Mouse (Mus musculus) layer of hippocampus, postnatal 14 days (tissue): ENCODE results near the gene Npas3. TPM values are rescaled to one million over a fixed set of nuclear protein-coding genes. Genes with fewer than 3 reads are reported as not detected.

Source experiments
- DNase-seq, 2 experiments: peaks; one replicate each; pipeline ENCODE4 v3.0.0; 2021 to 2022; ENCODE audit warnings: low spot score in 2 of 2, mixed read lengths in 1 of 2
- total RNA-seq, 2 experiments: library from RNA; stranded (reverse); gene quantifications; 2 replicates each; pipeline ENCODE4 v1.2.3; 2021

Gene Npas3
- total RNA-seq, 2 experiments from 2014 or later = 32.5 to 32.8 TPM

DNA sequence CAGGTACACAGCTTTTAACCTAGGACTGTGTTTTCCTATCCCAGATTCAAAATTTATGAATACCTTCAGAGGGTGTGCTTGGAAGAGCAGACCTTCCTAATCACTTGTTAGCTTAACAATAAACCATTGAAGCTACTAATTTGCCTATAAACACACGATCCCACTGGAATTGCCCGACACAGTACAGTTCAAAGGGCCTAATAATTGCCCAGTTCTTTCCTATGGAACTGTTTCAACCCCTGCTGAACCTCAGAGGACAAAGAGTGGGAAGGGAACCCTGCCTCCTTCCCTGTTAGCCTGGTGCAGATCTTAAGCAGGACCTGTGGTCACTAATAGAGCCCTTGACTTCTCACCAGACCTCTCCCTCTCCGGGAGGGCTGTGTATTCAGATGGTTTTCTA lies 429.7 kb downstream of the Npas3 start:
- no peak for DNase-seq

DNA sequence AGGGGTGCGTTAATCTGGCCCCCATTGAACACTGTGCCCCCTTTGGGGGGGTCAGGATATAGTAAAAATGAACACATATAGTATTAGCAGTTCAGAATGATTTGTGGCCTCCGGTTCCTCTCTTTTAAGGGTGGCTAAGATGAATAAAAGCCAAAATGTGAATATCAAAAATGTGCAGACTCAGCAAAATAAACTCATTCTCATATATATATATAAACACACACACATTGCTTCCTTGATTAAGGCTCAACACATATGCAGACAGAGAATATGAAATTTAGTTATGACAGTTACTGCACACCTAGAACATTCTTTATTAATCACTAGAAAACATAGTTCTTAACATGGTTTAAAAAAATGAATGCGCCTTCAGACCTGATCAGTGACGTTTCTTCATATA lies 430.7 kb downstream of the Npas3 start:
- no peak for DNase-seq

DNA sequence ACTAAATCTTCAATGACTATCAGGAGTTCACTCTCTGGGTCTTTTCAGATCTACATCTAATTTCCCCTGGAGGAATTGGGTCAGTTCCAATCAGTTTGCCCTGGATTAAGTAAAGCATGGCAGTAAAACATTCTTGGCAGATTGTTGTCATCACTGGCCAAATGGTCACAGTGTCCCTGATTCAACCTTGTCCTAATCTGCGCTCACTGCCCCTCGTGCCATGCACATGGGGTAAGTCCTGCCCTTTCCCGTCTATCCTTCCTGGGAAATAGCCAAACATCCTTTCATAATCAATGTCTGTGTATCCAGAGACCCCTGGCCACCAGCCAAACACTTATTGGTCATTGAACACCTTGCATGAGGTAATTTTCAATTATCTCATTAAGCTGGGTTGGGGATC lies 432.0 kb downstream of the Npas3 start:
- no peak for DNase-seq

DNA sequence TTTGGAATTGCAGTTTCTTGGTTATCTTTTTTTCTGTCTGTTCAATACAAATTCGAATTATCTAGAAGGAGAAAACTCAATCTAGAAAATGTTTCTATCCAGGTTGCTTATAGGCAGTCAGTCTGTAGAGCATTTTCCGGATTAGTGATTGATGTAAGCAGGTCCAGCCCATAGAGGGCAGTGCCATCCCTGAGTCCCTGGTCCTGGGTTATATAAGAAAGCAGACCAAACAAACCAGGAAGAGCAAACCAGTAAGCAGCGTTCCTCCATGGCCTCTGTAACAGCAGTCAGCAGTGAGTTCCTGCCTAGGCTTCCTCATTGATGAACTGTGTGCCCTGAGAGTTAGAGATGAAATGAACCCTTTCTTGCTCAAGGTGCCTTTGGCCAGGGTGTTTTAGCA lies 433.6 kb downstream of the Npas3 start:
- DNase-seq = no peak

DNA sequence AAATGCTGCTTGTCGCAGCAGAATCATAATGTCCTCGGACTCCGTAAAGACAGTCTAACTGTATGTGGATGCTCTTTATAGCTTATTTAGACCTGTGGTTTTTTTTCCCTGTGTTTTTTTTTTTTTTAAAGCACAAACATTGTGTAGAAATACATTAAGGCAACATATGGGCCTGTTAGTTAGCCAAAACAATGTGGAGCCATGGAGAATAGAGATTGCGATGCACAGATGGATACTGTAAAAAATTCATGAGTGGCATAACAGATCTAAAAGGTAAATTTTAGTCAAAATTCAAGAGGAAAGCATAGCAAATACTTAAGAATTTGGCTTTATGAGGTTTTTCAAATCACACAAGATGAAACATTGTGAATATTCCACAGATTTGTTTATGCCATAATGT lies 444.0 kb downstream of the Npas3 start:
- no peak for DNase-seq

DNA sequence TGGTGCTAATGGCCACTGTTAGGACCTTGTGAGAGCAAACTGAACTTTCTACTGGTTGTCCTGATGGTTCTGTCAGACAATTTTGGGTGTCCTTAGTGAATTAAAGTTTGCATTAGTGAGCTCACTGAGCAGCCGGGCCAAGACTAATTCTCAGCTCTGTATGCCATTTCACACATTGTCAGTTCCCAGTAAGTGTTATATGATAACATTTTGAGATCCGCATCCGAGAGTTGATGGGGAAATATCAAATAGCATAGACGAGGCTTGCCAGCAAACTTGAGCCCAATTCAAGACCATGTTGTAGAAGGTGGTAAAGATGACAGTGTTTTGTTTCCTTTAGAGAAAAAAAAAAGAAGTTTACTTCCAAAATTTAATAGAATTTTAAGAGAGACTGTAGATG lies 445.9 kb downstream of the Npas3 start:
- no peak for DNase-seq

DNA sequence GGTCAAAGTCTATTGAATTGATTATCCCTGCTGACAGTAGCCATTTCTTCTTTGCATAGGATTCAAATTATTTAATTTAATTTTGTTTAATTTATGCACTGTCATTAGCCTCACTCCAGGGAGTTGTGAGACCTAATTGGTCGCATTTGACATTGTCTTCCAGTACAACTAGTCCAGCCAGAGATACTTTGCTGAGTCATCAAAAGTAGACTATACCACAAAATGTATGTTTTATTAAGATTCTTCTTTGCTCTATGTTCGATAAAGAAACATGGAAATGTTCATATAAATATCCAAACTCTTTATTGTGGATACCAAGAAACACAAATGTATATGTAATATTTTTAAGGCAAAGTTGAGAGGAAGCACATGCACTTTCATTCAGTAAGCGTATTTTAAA lies 446.8 kb downstream of the Npas3 start:
- no peak for DNase-seq

DNA sequence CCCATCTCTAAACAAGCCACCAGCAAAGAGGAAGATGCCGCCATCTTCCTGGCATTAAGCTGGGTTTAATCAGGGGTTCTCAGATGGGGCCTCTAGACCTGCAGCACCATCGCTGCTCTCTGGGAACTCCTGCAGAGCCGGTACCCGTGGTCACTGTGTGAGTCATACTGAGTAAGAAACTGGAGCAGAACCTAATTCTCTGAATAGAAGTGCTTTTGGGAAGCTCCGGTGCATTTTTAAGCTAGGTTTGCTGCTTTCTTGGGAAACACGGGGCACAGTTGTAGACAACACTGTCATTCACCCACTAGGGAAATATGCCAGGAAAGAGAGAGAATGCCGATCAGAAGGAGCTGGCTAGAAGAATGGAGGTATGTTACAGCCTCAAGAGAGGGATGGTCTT lies 449.2 kb downstream of the Npas3 start:
- no peak for DNase-seq

DNA sequence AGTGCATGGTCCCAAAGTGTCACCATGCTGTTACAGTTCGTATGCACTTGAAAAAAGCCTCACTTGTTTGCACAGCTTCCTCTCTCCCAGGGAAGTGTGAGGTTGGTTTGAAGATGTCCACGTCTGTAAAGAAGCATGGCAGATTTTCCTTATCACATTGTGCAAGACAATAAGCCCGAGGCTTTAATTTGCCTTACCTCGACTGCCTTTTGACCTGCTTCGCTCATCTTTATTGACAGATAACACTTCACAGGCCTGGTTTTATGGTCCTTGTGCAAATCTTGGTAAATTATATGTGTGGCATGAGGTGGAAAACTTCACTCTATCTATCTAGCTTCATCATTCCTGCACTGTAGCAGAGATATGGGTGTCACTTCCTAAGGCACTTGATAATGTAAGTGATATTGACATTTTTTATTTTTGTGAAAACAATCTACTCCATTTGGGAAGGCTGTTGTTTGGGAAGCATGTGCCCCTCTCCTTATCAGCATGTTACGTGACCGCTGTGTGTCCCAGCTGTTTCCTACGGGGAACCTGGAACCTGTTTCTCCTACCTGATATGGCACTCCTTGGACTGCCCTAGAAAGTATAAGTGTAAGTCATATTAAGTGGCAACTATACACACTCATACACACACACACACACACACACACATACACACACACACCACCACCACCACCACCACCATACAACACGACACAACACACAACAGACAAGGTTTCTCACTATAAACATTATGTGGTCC lies 450.2 kb downstream of the Npas3 start:
- DNase-seq = no peak

DNA sequence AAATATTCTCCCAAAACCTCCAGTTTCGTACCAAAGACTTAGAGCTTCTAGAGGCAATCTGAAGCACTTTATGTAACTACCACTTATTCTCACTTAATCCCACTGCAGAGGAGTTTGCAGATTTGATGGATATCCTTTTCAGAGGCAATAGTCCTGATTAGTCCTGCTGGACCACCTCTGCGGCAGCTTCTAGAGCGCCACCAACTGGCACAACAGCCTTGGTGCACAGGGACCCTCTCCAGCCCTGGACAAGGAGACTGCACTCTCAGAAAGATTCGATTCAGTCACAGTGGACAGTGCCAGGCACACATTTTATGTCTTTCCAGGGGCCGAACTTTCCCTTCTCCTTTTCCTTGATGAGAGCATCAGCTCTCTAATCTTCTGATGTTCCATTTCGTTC lies 471.4 kb downstream of the Npas3 start:
- DNase-seq = peak; percentile 18

DNA sequence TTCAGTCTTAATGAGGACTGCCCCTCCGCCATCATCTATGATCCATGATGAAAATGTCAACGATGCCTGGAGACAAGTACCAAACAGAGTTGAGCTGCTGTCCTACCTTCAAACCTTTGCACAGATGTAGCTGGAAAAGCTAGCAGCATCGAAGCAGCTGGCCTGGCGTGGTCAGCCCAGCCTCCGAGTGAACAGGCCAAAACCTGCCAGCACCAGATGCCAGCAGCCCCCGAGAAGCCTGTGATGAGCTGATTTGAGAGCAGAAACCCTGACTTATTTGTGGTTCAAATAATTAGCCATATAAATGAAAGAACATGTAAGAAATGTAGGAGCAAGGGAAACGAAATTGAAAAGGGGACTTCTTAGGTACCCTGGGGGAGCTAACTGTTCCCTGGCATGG lies 473.7 kb downstream of the Npas3 start:
- DNase-seq = peak in 1 of 2 experiments; percentile 6

DNA sequence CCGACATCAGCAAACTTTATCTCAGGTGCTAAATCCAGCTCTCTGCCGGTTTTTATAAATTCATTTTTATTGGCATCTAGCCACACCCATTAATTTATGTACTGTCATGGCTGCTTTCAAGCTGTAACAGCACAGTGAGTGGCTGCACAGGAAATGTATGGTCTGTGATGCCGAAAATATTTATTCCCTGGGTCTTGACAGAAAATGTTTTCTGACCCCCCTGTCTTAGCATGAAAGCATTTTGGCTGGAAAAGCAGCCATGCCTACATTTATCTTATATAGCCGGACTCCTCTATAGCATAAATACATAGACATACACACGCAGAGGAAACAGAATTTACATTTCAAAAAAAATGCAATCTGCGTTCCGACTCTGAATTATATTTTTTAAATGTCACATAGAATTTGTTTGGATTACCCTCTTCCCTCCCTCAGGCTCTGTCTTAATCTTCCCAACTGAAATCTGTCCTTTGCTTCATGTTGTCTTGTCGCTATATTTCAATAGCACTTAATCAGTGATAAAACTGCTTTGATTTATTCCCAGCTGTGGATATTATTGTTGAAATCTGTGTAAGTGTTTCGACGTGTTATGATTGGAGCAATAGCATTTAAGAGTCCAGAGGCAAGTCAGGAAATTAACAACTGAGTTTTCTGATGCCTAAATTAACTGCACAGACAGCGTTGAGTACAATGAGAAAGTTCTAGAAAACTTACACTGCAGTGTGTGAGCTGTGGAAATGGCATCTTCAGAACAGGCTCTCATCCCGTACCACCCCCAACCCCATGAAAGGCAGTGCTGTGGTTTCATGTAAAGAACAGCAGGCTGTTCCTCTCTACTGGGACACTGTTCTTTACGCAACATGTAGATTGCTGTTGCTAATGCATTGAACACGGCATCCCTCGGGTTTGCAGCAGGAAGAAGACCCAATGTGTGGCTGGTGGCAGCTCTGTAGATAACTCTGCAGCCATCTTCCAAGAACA lies 474.5 kb downstream of the Npas3 start:
- DNase-seq = no peak

DNA sequence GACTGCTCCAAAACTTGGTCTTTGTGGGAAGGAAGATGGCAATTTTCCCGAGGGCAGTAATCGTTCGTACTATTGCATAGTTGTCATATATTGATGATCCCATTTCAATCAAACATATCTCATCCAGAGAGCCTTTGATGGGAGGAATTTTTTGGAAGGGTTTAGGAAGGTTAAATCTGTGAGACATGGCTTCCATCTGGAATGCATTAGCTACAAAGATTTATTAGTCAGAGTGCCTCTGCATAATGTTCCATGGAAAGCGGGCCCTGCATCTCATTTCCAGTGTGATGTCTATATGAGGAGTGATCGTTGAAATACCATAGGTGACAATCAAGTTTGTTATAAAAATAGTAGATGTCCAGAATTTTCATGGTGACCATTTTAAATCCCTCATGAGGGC lies 480.8 kb downstream of the Npas3 start:
- DNase-seq = no peak

DNA sequence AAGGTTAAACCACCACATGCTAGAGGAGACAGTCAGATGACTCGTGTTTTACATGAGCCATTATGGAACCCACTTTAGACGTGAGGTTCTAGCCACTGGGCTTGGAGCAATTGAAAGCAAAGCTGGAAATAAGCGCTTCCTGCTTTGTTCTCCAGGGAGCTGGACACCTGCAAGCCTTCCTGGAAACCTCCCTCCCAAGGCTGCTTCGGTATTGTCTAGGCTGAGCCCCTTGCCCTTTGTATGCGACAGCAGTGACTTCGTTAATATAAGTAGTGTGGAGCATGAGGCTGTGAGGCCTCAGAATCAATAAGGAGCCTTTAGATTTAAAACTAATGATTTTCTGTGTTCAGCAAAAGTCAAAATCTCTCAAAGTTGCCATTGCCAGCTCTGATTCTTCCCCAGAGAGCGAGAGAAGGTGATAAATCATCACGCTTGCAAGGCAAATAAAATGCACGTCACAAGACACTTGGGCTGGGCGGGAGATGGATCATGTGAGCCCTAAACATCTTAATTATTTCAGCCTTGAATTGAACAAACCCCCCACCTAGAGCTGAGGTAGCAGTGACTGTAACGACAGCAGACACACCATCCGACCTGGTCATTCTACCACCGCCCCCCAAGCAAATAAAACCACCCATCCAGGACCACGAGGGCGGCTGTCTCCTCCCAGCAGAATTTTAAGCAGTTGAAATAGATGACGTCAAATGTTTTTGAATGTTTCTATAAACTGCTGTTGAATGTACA lies 490.2 kb downstream of the Npas3 start:
- no peak for DNase-seq

DNA sequence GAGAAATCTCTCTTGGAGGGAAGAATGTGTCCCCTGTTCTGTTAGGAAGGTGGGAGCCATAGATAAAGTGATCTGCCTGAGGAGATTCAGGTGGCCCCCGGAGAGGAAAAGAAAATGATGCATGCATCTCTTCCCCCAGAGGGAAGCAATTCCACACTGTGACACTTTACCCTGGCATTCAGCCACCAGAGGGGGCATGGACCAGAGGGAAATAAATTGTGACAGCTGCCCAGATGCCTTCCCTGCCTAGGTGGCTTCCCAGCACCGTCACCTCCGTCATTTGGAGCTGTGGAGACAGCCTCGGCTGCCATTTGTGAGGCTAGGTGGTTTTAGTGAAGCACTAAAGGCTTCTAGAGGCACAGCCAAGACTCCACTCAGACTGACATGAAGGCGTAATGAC lies 498.2 kb downstream of the Npas3 start:
- no peak for DNase-seq

DNA sequence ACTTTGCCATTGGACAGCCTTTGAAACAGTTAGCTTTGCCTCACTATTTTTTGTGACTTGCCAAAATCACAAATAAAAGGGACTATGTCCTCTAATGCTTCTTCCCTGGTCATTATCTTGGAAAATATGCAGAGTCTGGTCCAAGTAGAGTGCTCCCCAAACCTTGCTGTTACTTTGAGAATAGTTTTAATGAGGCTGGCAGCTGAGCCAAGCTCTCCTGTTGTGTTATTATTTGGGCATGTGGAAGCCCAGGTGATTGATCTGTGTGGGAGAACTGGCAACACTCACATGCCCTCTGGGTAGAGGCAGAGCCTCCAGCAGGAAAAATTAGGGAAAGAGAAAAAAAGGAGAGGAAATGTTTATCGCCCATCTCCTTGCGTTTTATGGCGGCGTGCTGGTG lies 500.9 kb downstream of the Npas3 start:
- DNase-seq = peak; percentile 30 to 78

DNA sequence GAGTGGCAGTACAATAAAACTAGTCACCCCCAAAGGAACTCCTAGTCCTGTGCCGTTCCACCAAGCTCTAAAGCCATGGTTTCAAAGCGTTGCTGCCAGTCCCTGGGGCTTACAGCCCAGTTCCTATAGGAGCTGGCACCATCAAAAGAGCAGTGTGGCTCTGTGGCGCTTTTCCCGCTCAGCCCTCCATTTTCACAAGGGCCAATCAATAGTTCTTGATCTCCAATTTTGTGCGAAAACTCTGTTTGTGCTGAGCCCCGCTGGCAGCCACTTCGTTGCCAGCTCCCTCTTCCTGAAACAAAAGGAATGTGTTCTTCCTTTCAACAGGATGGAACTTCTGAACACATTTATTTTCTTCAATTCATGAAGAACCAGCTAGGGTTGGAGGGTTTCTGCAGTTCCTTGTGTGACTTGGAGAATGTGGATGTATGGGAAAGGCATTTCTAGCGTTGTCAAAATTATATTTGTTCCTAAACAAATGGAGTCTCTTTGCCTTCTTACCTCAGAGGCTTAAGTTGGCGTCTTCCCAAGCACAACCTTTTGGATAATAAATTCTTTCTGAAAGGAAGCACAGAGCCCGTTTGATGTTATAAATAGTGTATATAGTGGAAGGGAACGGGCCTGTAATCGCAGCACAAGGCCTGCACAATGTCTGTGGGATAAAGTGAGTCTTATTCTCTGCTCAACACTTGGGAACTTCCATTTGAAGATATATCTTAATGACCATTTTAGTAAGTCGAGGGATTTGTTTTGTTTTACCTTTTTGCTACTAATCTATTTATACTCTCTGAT lies 504.0 kb downstream of the Npas3 start:
- no peak for DNase-seq

DNA sequence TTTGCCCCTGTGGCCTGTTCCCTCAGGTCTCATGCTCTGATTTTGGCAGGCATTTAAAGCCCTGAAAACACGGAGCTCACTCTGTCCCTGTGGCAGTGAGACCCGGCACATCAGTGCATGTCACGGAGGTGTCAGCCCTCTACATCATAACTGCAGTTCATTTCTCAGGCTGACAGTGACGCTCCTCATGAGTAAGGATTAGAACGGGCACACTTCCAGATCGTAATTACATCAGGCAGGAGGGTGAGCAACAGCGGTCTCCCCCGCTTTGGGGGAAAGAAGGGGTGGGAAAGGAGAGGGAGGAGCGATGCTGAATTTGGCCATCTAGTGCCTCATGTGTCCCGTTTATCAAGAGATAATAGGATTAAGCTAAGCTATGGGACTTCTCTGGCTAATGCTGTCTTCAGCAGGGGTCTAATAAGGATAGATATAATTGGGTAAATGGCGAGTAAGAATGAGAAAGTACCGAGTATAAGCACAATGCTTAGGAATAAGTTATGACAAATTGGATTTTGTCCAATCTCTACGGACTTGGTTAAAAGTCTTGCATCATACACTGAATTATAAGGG lies 505.0 kb downstream of the Npas3 start:
- DNase-seq = no peak

DNA sequence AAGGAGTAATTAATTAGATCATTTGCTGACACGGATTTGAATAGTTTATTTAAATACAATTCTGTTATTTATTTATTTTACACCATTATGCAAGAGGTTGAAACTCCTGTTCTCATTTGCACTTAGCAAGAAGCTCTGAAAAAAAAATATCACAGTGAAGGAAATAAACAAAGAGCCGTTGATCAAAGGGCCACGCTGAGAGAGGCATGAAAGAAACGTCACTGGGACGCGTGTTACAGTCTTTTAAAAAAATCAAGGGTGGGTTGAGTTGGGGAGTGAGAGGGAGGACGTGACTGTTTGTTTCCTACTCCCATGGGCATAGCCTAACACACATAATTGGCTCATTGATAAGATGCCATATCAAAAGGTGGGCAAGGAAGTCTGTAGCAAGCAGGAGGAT lies 505.8 kb downstream of the Npas3 start:
- DNase-seq = no peak

DNA sequence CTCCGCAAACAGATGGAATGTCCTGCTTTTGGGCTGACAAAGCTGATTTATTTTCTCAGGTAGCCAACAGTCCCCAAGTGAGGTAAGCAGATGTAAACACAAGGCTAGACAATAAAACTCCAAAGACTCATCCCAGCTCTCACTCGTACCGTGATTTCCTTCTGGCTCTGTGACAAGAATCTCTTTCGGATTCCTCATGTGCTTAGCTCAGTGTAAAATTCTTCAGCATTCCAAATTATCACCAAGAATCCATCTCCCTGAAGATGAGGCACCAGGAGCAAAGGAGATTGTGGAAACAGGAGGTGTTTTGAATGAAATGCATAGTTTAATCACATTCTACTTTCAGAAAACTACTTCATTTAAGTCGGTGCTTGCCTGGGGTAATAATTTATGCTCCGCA lies 509.2 kb downstream of the Npas3 start:
- no peak for DNase-seq

DNA sequence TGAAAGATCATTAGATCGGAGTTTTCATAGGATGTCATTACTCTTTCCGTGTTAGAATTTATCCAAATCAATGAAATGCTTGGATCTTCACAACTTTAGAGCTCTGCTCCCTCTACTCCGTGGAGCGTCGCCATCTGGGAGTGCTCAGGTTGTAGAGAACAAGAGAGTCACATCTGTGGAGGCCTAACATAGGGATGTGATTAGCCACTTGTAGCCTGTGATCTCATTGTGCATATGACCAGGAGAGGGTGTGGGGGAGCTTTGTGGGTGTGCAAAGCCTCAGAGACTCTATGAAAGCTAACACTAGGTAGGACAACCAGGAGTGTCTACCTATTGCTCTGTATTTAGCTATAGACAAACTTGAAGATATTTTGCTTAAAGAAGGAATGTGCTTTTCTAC lies 509.9 kb downstream of the Npas3 start:
- no peak for DNase-seq
